Mouse (Mus musculus) heart, adult 8-10 months (tissue): Measurements from ENCODE around the gene Dcp1b. TPM values are rescaled to one million over a fixed set of nuclear protein-coding genes. Genes with fewer than 3 reads are reported as not detected.
A peak's percentile ranks its signal among the peaks of the same experiment; 100 is the strongest.
"Not testable (repeated sequence)": the region's sequence is repeated elsewhere in the genome, so short reads cannot be mapped to it uniquely, and the experiment has no call there.

Experiments used
- DNase-seq: peaks from one replicate; pipeline ENCODE4 v3.0.0; 2022; ENCODE audit warnings: low spot score
- total RNA-seq, 4 experiments: library from RNA; stranded (reverse); gene quantifications; 2 replicates each; pipeline ENCODE4 v1.2.4; 2022

The Dcp1b gene
- total RNA-seq, 4 experiments from 2014 or later, result 2.2 to 3.6 (median 2.3) TPM

GRCm38 (mm10) chr6:119194601-119195000 lies 19.5 kb downstream of the Dcp1b start:
- DNase-seq, result no peak

GRCm38 (mm10) chr6:119196382-119197305 lies 21.6 kb downstream of the Dcp1b start, which contains the start of gene Cacna1c:
Gene Cacna1c, minus strand, starts transcription at chr6:119196418.
- DNase-seq, result peak; percentile 72

GRCm38 (mm10) chr6:119198534-119199273 lies 23.7 kb downstream of the Dcp1b start:
- DNase-seq, result no peak

GRCm38 (mm10) chr6:119199274-119199879 lies 24.3 kb downstream of the Dcp1b start:
- DNase-seq, result no peak

GRCm38 (mm10) chr6:119200362-119200761 lies 25.3 kb downstream of the Dcp1b start:
- no peak for DNase-seq

- no peak for DNase-seq
These were observed 26.5 kb downstream of the Dcp1b start for GRCm38 (mm10) chr6:119201575-119201974.

GRCm38 (mm10) chr6:119204286-119204685 lies 29.2 kb downstream of the Dcp1b start:
- no peak for DNase-seq

GRCm38 (mm10) chr6:119204915-119205314 lies 29.9 kb downstream of the Dcp1b start:
- no peak for DNase-seq

- DNase-seq, result not testable (repeated sequence)
These were observed 31.0 kb downstream of the Dcp1b start for GRCm38 (mm10) chr6:119206006-119206405.

GRCm38 (mm10) chr6:119213375-119213774 lies 38.3 kb downstream of the Dcp1b start:
- no peak for DNase-seq

GRCm38 (mm10) chr6:119214190-119214589 lies 39.1 kb downstream of the Dcp1b start:
- DNase-seq, result no peak

- no peak for DNase-seq
These were observed 40.1 kb downstream of the Dcp1b start for GRCm38 (mm10) chr6:119215040-119215613.

- DNase-seq, result no peak
These were observed 42.6 kb downstream of the Dcp1b start for GRCm38 (mm10) chr6:119217661-119218060.

GRCm38 (mm10) chr6:119218591-119218990 lies 43.5 kb downstream of the Dcp1b start:
- no peak for DNase-seq

GRCm38 (mm10) chr6:119219237-119219870 lies 44.3 kb downstream of the Dcp1b start:
- no peak for DNase-seq

- DNase-seq, result peak; percentile 50
These were observed 45.2 kb downstream of the Dcp1b start for GRCm38 (mm10) chr6:119220297-119220696.

GRCm38 (mm10) chr6:119224451-119225195 lies 49.6 kb downstream of the Dcp1b start:
- DNase-seq, result no peak

- DNase-seq, result no peak
These were observed 50.2 kb downstream of the Dcp1b start for GRCm38 (mm10) chr6:119225226-119225625.

GRCm38 (mm10) chr6:119225731-119226130 lies 50.7 kb downstream of the Dcp1b start:
- DNase-seq, result no peak

- no peak for DNase-seq
These were observed 51.9 kb downstream of the Dcp1b start for GRCm38 (mm10) chr6:119227001-119227400.
